Mouse (Mus musculus) forelimb bud, embryonic 11.5 days (tissue): Measurements from ENCODE around the gene Olfr187.
"Not testable (repeated sequence)": the region's sequence is repeated elsewhere in the genome, so short reads cannot be mapped to it uniquely, and the experiment has no call there.

Experiments
- DNase-seq: peaks from one replicate; pipeline ENCODE4 v3.0.0-alpha.2; 2012; ENCODE audit warnings: low read depth, low spot score

The Olfr187 gene

DNA sequence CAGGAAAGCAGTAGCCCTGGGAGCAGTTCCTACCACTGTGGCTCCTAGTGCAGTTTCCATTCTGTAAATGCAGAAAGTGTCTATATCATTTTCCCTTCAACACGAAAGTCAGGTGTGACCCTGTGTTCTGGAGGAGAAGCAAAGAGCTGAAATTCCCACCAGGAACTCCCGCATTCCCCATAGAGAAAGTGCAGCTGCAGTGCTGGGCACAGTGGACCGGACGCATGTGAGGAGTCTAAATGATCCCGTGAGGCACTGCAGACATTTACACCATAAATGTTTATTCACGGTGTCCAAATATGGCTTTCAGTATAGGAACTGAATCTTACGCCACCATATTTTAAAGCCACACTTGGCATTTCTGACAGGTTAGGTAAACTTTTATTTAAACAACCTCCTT, at the start of gene Olfr187:
Olfr187 (minus strand) TSS at position 58 of the 400 bp plus-strand sequence.
- no peak for DNase-seq

DNA sequence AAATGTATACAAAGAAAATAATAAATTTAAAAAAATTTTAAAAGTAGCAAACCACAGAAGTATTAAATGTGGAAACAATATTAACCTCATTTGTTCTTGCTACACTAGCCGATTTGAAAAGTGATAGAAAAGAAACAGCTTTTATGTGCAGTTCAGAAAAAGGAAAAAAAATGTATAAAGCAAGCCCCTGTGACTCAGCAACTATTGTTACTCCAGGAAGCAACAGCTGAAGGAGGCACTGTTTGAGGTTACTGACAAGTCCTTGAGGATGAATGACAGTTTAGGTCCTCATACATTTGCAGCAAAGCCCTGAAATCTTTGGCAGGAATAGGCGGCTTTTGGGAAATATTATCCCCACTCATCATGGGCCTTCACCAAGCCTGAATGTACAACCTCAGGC, 41.5 kb upstream of the Olfr187 start:
- not testable (repeated sequence) for DNase-seq

DNA sequence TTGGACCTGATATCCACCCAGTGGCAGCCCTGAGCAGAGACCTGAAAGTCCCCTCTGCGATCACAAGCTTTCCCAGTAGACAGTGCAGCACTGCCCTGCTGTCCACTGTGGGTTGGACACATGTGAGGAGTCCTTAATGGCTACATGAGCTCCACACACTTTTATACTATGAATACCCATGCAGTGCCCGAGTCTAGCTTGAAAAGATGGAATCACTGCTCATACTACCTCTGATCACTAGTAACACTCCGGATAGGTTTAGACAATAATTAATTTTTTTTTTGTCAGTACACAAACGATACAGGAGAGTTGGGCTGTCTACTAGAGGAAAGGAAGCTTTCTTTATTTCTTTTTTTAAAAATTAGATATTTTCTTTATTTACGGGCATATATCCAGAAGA, 38.3 kb upstream of the Olfr187 start, which contains the start of gene Olfr190:
Olfr190 (minus strand) TSS at position 101 of the 400 bp plus-strand sequence.
- no peak for DNase-seq

DNA sequence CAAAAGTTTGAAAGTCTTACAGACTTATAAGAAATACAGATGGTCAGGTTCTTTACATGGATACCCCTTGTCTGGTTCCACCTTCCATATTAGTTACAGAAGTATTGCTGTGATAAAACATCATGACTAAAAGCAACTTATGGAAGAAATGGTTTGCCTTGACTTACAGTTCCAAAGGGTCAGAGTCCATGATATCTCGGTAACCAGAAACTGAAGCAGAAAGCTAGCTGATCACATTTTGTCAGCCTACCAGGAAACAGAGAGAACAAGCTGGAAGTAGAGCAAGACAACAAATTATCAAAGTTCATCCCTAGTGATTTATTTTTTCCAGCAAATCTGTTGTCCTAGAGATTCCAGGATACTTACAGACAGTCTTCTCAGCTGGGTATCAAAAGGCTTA, 34.0 kb upstream of the Olfr187 start:
- DNase-seq, result no peak

DNA sequence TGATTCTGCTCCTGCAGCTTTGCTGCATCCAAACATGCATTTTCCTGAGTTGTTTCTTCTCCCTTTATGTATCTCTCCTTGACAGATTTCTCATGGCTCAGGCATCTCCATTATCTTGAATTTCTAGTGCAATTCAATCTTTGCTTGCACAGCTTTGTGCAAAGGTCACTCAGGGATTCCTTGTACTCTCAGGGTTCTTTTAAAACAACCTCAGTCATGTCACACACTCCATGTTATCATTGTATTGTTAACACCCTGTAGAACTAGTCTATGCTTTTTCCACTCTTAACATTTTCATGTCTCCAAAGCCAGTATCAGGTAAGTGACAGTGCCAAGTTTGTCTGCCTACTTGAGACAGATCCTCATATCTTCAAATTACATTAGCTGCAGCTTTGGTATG, 32.2 kb upstream of the Olfr187 start:
- DNase-seq, result no peak

DNA sequence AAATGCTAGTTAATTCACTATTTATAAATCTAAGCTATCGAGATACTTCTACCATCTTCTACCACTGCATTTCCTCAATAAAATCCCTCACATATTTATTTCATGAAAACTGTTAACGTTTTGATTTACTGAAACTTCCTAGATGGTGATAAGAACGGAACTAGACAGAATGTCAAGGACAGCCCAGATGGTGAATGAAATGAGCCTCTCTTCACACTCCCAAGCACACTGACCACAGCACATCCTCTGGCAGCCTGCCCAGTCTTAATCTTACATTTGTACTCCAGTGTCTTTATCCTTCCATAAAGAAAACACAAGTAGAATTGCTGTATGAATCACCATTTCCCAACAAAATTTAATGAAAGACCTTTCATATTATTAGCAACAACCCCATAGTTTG, 22.8 kb upstream of the Olfr187 start:
- not testable (repeated sequence) for DNase-seq

DNA sequence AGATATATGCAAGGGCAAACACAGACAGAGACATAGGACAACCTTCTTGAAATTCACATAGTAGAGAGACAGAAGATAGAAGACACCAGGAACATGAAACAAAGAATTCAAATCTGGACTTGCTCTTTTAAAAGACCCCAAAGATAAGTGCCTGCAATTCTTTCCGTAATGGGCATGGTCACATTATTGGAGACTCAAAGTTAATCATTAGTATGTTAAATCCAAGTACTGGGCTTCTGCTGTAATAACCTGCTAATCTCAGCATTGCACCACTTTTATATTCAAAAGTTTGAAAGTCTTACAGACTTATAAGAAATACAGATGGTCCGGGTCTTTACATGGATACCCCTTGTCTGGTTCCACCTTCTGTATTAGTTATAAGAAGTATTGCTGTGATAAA, 9.7 kb upstream of the Olfr187 start:
- DNase-seq, result not testable (repeated sequence)

DNA sequence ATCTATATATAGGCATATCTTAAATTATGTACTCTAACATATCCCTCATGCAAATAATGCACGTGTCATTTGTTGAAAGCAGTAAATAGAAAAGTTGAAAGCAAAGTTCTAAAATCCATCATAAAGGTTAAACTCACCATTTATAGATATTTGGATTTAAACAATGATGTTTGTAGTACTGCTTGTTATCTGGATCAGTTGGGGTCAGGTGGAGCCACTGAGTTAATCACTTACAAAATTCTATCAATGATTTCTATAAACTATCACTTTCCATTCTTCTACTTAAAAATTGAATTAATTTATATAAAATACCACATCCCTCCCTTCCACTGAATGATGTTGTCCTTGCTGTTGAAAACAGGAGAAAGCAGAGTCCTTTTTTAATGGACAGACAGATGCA, 9.3 kb upstream of the Olfr187 start:
- DNase-seq, result no peak

DNA sequence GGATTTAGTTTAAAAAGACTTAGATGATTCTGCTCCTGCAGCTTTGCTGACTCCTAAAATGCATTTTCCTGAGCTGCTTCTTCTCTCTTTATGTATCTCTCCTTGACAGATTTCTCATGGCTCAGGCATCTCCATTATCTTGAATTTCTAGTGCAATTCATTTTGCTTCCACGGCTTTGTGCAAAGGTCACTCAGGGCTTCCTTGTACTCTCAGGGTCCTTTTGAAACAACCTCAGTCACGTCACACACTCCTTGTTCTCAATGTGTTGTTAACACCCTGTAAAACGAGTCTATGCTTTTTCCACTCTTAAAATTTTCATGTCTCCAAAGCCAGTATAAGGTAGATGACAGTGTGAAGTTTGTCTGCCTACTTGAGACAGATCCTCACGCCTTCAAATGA, 8.0 kb upstream of the Olfr187 start:
- no peak for DNase-seq

DNA sequence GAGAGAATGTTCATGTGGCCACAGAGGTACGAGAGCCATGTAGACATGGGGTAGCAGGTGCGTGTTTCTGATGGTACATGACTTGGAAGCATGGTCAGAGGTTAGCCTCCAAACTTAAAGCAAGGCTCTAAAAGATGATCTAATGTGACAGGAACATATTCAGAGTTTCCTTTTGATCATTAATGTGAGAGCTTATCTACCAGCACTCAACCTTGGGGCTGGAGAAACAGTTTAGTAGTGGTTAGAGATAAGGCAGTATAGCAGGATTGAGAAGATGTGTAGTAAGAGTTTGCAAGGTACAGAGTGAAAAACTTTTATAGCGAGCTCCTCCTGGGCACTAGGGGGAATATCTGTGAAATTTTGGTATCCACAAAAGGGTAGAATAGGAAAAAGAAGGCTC, 6.3 kb upstream of the Olfr187 start:
- no peak for DNase-seq

DNA sequence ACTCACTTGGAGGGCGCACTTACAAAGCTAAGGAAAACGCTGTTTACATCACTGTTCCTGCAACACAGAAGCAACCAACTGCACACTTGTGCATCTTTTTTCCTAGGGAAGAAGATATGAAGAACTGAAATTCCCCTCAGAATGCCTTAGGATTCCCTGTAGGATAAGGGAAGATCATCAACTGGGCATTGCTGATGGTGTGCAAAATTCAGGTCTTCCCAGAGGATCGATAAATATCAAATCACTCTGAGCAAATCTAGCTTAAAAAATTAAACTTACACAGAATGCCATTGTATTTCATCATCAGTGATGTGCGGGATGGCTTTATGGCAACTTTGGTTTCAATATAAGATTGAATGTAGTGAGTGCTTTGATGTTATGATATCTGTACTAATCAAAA, 9.4 kb downstream of the Olfr187 start, which contains the start of gene Olfr186:
Olfr186 (minus strand) TSS at position 101 of the 400 bp plus-strand sequence.
- DNase-seq, result no peak

DNA sequence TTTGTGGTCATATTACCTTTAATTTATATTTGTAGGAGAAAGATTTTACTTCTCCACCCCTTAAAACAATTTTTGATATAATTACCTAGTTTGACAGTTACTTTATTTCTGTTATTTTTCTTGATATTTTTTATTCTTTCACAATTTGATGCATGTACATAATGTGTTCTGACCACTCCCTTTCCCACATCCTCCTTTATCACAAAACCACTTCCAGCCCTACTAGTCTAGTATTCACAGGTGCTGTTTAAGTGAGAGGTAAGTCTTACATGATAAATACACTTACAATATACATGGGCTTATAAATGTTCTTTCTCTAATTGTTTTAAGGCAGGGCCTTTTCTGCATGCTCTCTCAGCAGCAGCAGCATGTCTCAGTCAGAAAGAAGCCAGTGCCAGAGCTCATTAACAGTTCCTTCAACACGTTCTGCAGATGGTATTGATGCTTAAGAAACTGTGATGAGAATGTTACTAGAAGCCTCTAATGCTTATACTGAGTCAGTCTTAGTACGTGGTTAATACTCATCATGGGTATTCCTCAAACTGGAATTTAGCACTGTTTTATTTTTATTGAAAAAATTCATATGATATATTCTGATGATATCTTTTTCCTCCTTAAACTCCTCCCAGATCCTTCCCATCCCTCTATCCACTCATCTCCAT, 26.1 kb downstream of the Olfr187 start:
- DNase-seq, result no peak

DNA sequence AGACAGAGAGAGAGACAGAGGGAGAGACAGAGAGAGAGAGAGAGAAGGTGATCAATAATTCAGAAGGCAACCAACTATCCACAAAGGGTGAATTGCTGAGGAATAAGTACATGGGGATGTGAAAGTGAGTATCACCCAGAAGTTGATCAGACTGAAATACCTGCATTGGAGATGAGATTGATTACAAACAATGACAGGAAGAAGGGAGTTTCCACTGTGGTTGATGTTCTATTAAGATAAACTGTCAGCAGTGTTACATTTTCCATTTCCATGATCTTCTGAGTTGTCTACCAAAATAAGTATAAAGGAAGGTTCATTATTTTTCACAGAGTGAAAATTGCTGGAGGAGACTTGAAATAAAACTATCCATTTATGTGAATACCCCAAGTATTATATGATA, 32.4 kb downstream of the Olfr187 start:
- DNase-seq, result no peak

DNA sequence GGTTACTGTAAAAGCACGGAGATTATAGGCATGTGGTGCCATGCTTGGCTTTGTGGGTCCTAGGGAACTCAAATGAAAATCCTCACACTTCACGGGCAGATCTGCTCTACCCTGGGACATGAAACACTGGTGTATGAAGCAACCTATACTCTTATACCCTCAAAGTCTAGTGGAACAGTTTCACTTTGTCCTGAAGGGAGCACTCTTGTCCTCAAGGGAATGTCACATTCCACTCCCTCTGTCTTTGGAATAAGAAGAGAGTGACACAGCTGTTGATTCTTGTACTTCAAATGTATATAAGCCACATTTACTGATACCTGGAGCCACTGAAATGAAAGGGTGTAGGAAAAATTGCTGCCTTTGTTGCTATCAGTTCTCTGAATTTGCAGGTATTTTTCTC, 44.5 kb downstream of the Olfr187 start, which contains the start of gene Olfr183:
Olfr183 (plus strand) TSS at position 301 of the 400 bp plus-strand sequence.
- DNase-seq, result no peak
